Mouse (Mus musculus) gastrocnemius, postnatal 4 days (tissue): ENCODE measurements around the gene Schip1. TPM values are rescaled to one million over a fixed set of nuclear protein-coding genes. Genes with fewer than 3 reads are reported as not detected.

Experiments
- DNase-seq, 2 experiments: peaks; one replicate each; pipeline ENCODE4 v3.0.0; 2021 to 2022; ENCODE audit warnings: low spot score in 2 of 2, mixed read lengths in 2 of 2
- total RNA-seq, 2 experiments: library from RNA; stranded (reverse); gene quantifications; 2 replicates each; pipeline ENCODE4 v1.2.3; 2021

Gene Schip1
- total RNA-seq, 2 experiments from 2014 or later = 76.4 to 77.8 TPM

GRCm38 (mm10) chr3:68467941-68468687 is 403.5 kb downstream of the Schip1 start:
- DNase-seq = no peak

GRCm38 (mm10) chr3:68469643-68470042 is 405.0 kb downstream of the Schip1 start:
- no peak for DNase-seq

- no peak for DNase-seq
Observed at GRCm38 (mm10) chr3:68470061-68470460, 405.5 kb downstream of the Schip1 start.

- no peak for DNase-seq
Observed at GRCm38 (mm10) chr3:68470622-68471021, 406.0 kb downstream of the Schip1 start.

GRCm38 (mm10) chr3:68476336-68476735 is 411.7 kb downstream of the Schip1 start:
- no peak for DNase-seq

GRCm38 (mm10) chr3:68477478-68477877 is 412.9 kb downstream of the Schip1 start:
- DNase-seq = no peak

GRCm38 (mm10) chr3:68479266-68479665 is 414.7 kb downstream of the Schip1 start:
- DNase-seq = no peak

GRCm38 (mm10) chr3:68483517-68483916 is 418.9 kb downstream of the Schip1 start:
- no peak for DNase-seq

GRCm38 (mm10) chr3:68484021-68484420 is 419.4 kb downstream of the Schip1 start:
- DNase-seq = no peak

GRCm38 (mm10) chr3:68484561-68484960 is 420.0 kb downstream of the Schip1 start:
- DNase-seq = no peak

GRCm38 (mm10) chr3:68487621-68488020 is 423.0 kb downstream of the Schip1 start:
- DNase-seq = no peak

- DNase-seq = no peak
Observed at GRCm38 (mm10) chr3:68488316-68488715, 423.7 kb downstream of the Schip1 start.

- no peak for DNase-seq
Observed at GRCm38 (mm10) chr3:68491516-68491915, 426.9 kb downstream of the Schip1 start.

- DNase-seq = no peak
Observed at GRCm38 (mm10) chr3:68492066-68492465, 427.5 kb downstream of the Schip1 start.

- DNase-seq = no peak
Observed at GRCm38 (mm10) chr3:68492513-68492912, 427.9 kb downstream of the Schip1 start.

GRCm38 (mm10) chr3:68493170-68493585 is 428.6 kb downstream of the Schip1 start:
- DNase-seq = no peak

GRCm38 (mm10) chr3:68493586-68494295 is 429.1 kb downstream of the Schip1 start:
- peak; percentile 46 to 54 for DNase-seq

GRCm38 (mm10) chr3:68494296-68495095 is 429.9 kb downstream of the Schip1 start:
- DNase-seq = peak; percentile 28 to 53

- peak in 1 of 2 experiments; percentile 40 for DNase-seq
Observed at GRCm38 (mm10) chr3:68495096-68495735, 430.6 kb downstream of the Schip1 start.

- no peak for DNase-seq
Observed at GRCm38 (mm10) chr3:68495736-68496242, 431.2 kb downstream of the Schip1 start.

GRCm38 (mm10) chr3:68496513-68496912 is 431.9 kb downstream of the Schip1 start:
- DNase-seq = no peak
